Mouse (Mus musculus): Measurements from ENCODE around the gene Ost4. TPM values are rescaled to one million over a fixed set of nuclear protein-coding genes. Genes with fewer than 3 reads are reported as not detected.

The Ost4 gene
- polyA plus RNA-seq, 1 experiment from 2014 or later, result 244 TPM

Other genes with a start within 250 kb of the Ost4 start
- gene Cenpa, start 241.0 kb downstream of the Ost4 start, polyA plus RNA-seq (2015; fragmentation: Nextera tagmentation; extraction: Ambion mirVana), result 42.7 and 54.7 TPM in 2 replicates
- 200 and 274 TPM in 2 replicates for gene Dpysl5, start 196.2 kb downstream of the Ost4 start, polyA plus RNA-seq (2015; fragmentation: Nextera tagmentation; extraction: Ambion mirVana)
- 151 and 153 TPM in 2 replicates for gene Mapre3, start 93.1 kb downstream of the Ost4 start, polyA plus RNA-seq (2015; fragmentation: Nextera tagmentation; extraction: Ambion mirVana)
- 67.0 and 68.4 TPM in 2 replicates for gene Tmem214, start 39.8 kb downstream of the Ost4 start, polyA plus RNA-seq (2015; fragmentation: Nextera tagmentation; extraction: Ambion mirVana)
- gene Agbl5, start 19.1 kb downstream of the Ost4 start, polyA plus RNA-seq (2015; fragmentation: Nextera tagmentation; extraction: Ambion mirVana), result 19.1 and 23.1 TPM in 2 replicates
- gene Emilin1, start 5.6 kb upstream of the Ost4 start, polyA plus RNA-seq (2015; fragmentation: Nextera tagmentation; extraction: Ambion mirVana), result 16.3 and 24.6 TPM in 2 replicates
- gene Khk, start 13.6 kb upstream of the Ost4 start, polyA plus RNA-seq (2015; fragmentation: Nextera tagmentation; extraction: Ambion mirVana), result 12.2 and 13.7 TPM in 2 replicates
- 77.3 and 89.1 TPM in 2 replicates for gene Cgref1, start 37.8 kb upstream of the Ost4 start, polyA plus RNA-seq (2015; fragmentation: Nextera tagmentation; extraction: Ambion mirVana)
- gene Preb, start 52.6 kb upstream of the Ost4 start, polyA plus RNA-seq (2015; fragmentation: Nextera tagmentation; extraction: Ambion mirVana), result 115 and 123 TPM in 2 replicates
- not detected in 2 replicates for gene Tcf23, start 60.9 kb upstream of the Ost4 start, polyA plus RNA-seq (2015; fragmentation: Nextera tagmentation; extraction: Ambion mirVana)
- gene Atraid, start 140.5 kb upstream of the Ost4 start, polyA plus RNA-seq (2015; fragmentation: Nextera tagmentation; extraction: Ambion mirVana), result 174 and 195 TPM in 2 replicates
- 30.1 and 31.6 TPM in 2 replicates for gene Slc5a6, start 141.1 kb upstream of the Ost4 start, polyA plus RNA-seq (2015; fragmentation: Nextera tagmentation; extraction: Ambion mirVana)
- gene Cad, start 147.0 kb upstream of the Ost4 start, polyA plus RNA-seq (2015; fragmentation: Nextera tagmentation; extraction: Ambion mirVana), result 11.6 and 16.8 TPM in 2 replicates
- not detected in 2 replicates for gene Dnajc5g, start 198.5 kb upstream of the Ost4 start, polyA plus RNA-seq (2015; fragmentation: Nextera tagmentation; extraction: Ambion mirVana)
- gene Slc30a3, start 200.4 kb upstream of the Ost4 start, polyA plus RNA-seq (2015; fragmentation: Nextera tagmentation; extraction: Ambion mirVana), result 44.3 and 52.7 TPM in 2 replicates
- gene Trim54, start 208.9 kb upstream of the Ost4 start, polyA plus RNA-seq (2015; fragmentation: Nextera tagmentation; extraction: Ambion mirVana), result 1.00 TPM in 1 of 2 replicates, not detected in the other
- gene Ucn, start 231.0 kb upstream of the Ost4 start, polyA plus RNA-seq (2015; fragmentation: Nextera tagmentation; extraction: Ambion mirVana), result not detected in 2 replicates
- 56.1 and 61.1 TPM in 2 replicates for gene Mpv17, start 246.5 kb upstream of the Ost4 start, polyA plus RNA-seq (2015; fragmentation: Nextera tagmentation; extraction: Ambion mirVana)

All from hindbrain, embryonic 16.5 days (tissue).